Mouse (Mus musculus) cortical plate, adult 2 months (tissue): ENCODE measurements around the gene Bcam. TPM values are rescaled to one million over a fixed set of nuclear protein-coding genes. Genes with fewer than 3 reads are reported as not detected.

Source experiments
- H3K27ac ChIP-seq: fragments of 200-500 bp; 2 replicates; pipeline ENCODE4 v1.5.1; 2012; ENCODE audit warnings: low read length, control low read depth, inconsistent platforms; ENCODE audit not compliant: insufficient read depth
- H3K4me1 ChIP-seq: fragments of 200-500 bp; 2 replicates; pipeline ENCODE4 v1.6.1; 2011; ENCODE audit warnings: low read length; ENCODE audit not compliant: control insufficient read depth, insufficient read depth
- H3K4me3 ChIP-seq: fragments of 200-500 bp; 2 replicates; pipeline ENCODE4 v1.5.1; 2011; ENCODE audit warnings: mild to moderate bottlenecking, low read length, control low read depth; ENCODE audit not compliant: insufficient read depth
- CTCF ChIP-seq: fragments of 200-500 bp; IDR thresholded peaks from 2 replicates; pipeline ENCODE4 v1.5.1; 2011; ENCODE audit warnings: mild to moderate bottlenecking, control low read depth, low read length; ENCODE audit not compliant: insufficient read depth; ENCODE audit errors: extremely low read depth
- POLR2A ChIP-seq: fragments of 200-500 bp; IDR thresholded peaks from 2 replicates; pipeline ENCODE4 v1.6.1; 2011; ENCODE audit warnings: mild to moderate bottlenecking, low read length, control low read depth; ENCODE audit not compliant: insufficient read depth; ENCODE audit errors: extremely low read depth
- polyA plus RNA-seq: library from polyadenylated mRNA; depleted of rRNA; stranded (reverse); fragments of >200 nt; gene quantifications from 2 replicates; pipeline ENCODE4 v1.2.3, GENCODE M21; 2012; rRNA removed

The Bcam gene
- polyA plus RNA-seq, 1 experiment: 24.4 TPM

- H3K4me1 ChIP-seq: no peaks in the 10 kb centered on the region
- no peak overlapping the region for H3K27ac ChIP-seq
- no peak for TF ChIP-seq POLR2A
These were observed 54.0 kb downstream of the Bcam start for GRCm38 (mm10) chr7:19716822-19717221.

GRCm38 (mm10) chr7:19716055-19716682, 54.6 kb downstream of the Bcam start:
- no peaks in the 10 kb centered on the region for H3K4me1 ChIP-seq
- peak overlapping the region; percentile 18 for H3K27ac ChIP-seq
- peak overlapping the region; percentile 25 for H3K4me3 ChIP-seq
- TF ChIP-seq CTCF: no peak
- TF ChIP-seq POLR2A: peak; percentile 37; the same call in 1 of the 2 replicates

More at GRCm38 (mm10) chr7:19716822-19717221, 54.0 kb downstream of the Bcam start:
- no peak overlapping the region for H3K4me3 ChIP-seq

GRCm38 (mm10) chr7:19715239-19716054, 55.4 kb downstream of the Bcam start, which contains the start of gene Tomm40:
Tomm40 (minus strand) TSS chr7:19715438.
- Histone ChIP-seq H3K4me1 (no peaks in the 10 kb centered on the region), H3K27ac (peak within 1 kb of the TSS; percentile 18), H3K4me3 (peak within 1 kb of the TSS; percentile 44)
- TF ChIP-seq CTCF: no peak
- TF ChIP-seq POLR2A: peak; percentile 39; the same call in 1 of the 2 replicates

- Histone ChIP-seq H3K4me1 (no peaks in the 10 kb centered on the region), H3K27ac (no peak overlapping the region), H3K4me3 (peak overlapping the region; percentile 44)
- TF ChIP-seq CTCF (no peak), POLR2A (no peak)
These were observed 56.0 kb downstream of the Bcam start for GRCm38 (mm10) chr7:19714836-19715235.

- TF ChIP-seq POLR2A: no peak
- TF ChIP-seq CTCF: no peak
- no peak overlapping the region for H3K27ac ChIP-seq
- no peaks in the 10 kb centered on the region for H3K4me1 ChIP-seq
- no peak overlapping the region for H3K4me3 ChIP-seq
These were observed 57.2 kb downstream of the Bcam start for GRCm38 (mm10) chr7:19713598-19713997.

GRCm38 (mm10) chr7:19713196-19713595, 57.6 kb downstream of the Bcam start:
- H3K4me3 ChIP-seq: no peak overlapping the region
- H3K27ac ChIP-seq: no peak overlapping the region
- no peaks in the 10 kb centered on the region for H3K4me1 ChIP-seq
- TF ChIP-seq CTCF (peak; percentile 33), POLR2A (no peak)

GRCm38 (mm10) chr7:19712414-19712813, 58.4 kb downstream of the Bcam start:
- H3K4me3 ChIP-seq: no peak overlapping the region
- H3K4me1 ChIP-seq: no peaks in the 10 kb centered on the region
- no peak overlapping the region for H3K27ac ChIP-seq
- TF ChIP-seq POLR2A: no peak
- 0 out of 2 replicates have a peak, but pooled peaks have one; percentile 14 for TF ChIP-seq CTCF

- no peak overlapping the region for H3K4me3 ChIP-seq
- no peak for TF ChIP-seq CTCF
- no peak for TF ChIP-seq POLR2A
- H3K27ac ChIP-seq: no peak overlapping the region
- no peaks in the 10 kb centered on the region for H3K4me1 ChIP-seq
These were observed 60.2 kb downstream of the Bcam start for GRCm38 (mm10) chr7:19710650-19711049.

Other genes with a start within 250 kb of the Bcam start
- 152 and 153 TPM in 2 replicates for gene Ppp1r37, start 207.9 kb downstream of the Bcam start, polyA plus RNA-seq
- gene Zfp296, start 193.7 kb downstream of the Bcam start, polyA plus RNA-seq: 2.9 and 3.3 TPM in 2 replicates
- gene Gemin7, start 193.4 kb downstream of the Bcam start, polyA plus RNA-seq: 54.2 and 57.8 TPM in 2 replicates
- 140 and 162 TPM in 2 replicates for gene Clasrp, start 166.5 kb downstream of the Bcam start, polyA plus RNA-seq
- 6.4 and 6.6 TPM in 2 replicates for gene Relb, start 141.6 kb downstream of the Bcam start, polyA plus RNA-seq
- gene Clptm1, start 106.0 kb downstream of the Bcam start, polyA plus RNA-seq: 146 and 147 TPM in 2 replicates
- not detected in 2 replicates for gene Apoc2, start 93.1 kb downstream of the Bcam start, polyA plus RNA-seq
- gene Gm44805, start 89.6 kb downstream of the Bcam start, polyA plus RNA-seq: not detected in 2 replicates
- not detected in 2 replicates for gene Apoc4, start 89.5 kb downstream of the Bcam start, polyA plus RNA-seq
- gene Apoc1, start 78.4 kb downstream of the Bcam start, polyA plus RNA-seq: 1.3 and 1.4 TPM in 2 replicates
- 4,294 and 4,561 TPM in 2 replicates for gene Apoe, start 71.8 kb downstream of the Bcam start, polyA plus RNA-seq
- 108 TPM in 2 replicates for gene Tomm40, start 55.6 kb downstream of the Bcam start, polyA plus RNA-seq
- gene Nectin2, start 20.5 kb downstream of the Bcam start, polyA plus RNA-seq: 6.9 and 7.1 TPM in 2 replicates
- gene Cblc, start 25.8 kb upstream of the Bcam start, polyA plus RNA-seq: not detected in 2 replicates
- gene Bcl3, start 51.8 kb upstream of the Bcam start, polyA plus RNA-seq: 0.42 and 0.53 TPM in 2 replicates
- gene Gm19345, start 81.0 kb upstream of the Bcam start, polyA plus RNA-seq: 3.0 and 3.9 TPM in 2 replicates
- not detected in 2 replicates for gene Ceacam16, start 90.3 kb upstream of the Bcam start, polyA plus RNA-seq
- not detected in 2 replicates for gene Ceacam19, start 116.9 kb upstream of the Bcam start, polyA plus RNA-seq
- 9.7 and 11.8 TPM in 2 replicates for gene Pvr, start 150.1 kb upstream of the Bcam start, polyA plus RNA-seq
- not detected in 2 replicates for gene Igsf23, start 179.7 kb upstream of the Bcam start, polyA plus RNA-seq
- not detected in 2 replicates for gene Ceacam20, start 194.4 kb upstream of the Bcam start, polyA plus RNA-seq
- not detected in 2 replicates for gene Nlrp9b, start 220.4 kb upstream of the Bcam start, polyA plus RNA-seq